Mouse (Mus musculus) cerebellum, adult 2 months (tissue): ENCODE results near the gene Dnah17. TPM values are rescaled to one million over a fixed set of nuclear protein-coding genes. Genes with fewer than 3 reads are reported as not detected.

Experiments used
- DNase-seq, 2 experiments: peaks; one replicate each; pipeline ENCODE4 v3.0.0; 2021
- H3K27ac ChIP-seq: fragments of 200-500 bp; 2 replicates; pipeline ENCODE4 v1.5.1; 2012; ENCODE audit warnings: low read length, control low read depth, inconsistent platforms; ENCODE audit not compliant: insufficient read depth
- H3K27me3 ChIP-seq: fragments of 200-500 bp; 2 replicates; pipeline ENCODE4 v1.6.1; 2012; ENCODE audit warnings: inconsistent platforms, mild to moderate bottlenecking, low read length, moderate library complexity; ENCODE audit not compliant: control insufficient read depth, insufficient read depth
- H3K4me1 ChIP-seq: fragments of 200-500 bp; 2 replicates; pipeline ENCODE4 v1.6.1; 2011; ENCODE audit warnings: low read length; ENCODE audit not compliant: control insufficient read depth, insufficient read depth
- H3K4me3 ChIP-seq: fragments of 200-500 bp; replicated peaks from 2 replicates; pipeline ENCODE3; 2011; ENCODE audit warnings: mild to moderate bottlenecking, low read depth, low read length, control low read depth; ENCODE audit not compliant: insufficient read depth
- CTCF ChIP-seq: fragments of 200-500 bp; IDR thresholded peaks from 2 replicates; pipeline ENCODE4 v1.5.1; 2011; ENCODE audit warnings: low read depth, mild to moderate bottlenecking, control low read depth, low read length, moderate library complexity, borderline replicate concordance; ENCODE audit not compliant: insufficient read depth
- POLR2A ChIP-seq: fragments of 200-500 bp; IDR thresholded peaks from 2 replicates; pipeline ENCODE4 v1.6.1; 2011; ENCODE audit warnings: low read length, control low read depth, borderline replicate concordance; ENCODE audit not compliant: insufficient read depth
- WGBS: fragments of 180-500 bp; shearing (Covaris S2); methylation state at CpG from one replicate; pipeline ENCODE4 v1.1.7; 2018; 5-methylcytosine and 5-hydroxymethylcytosine counted together
- polyA plus RNA-seq: library from polyadenylated mRNA; depleted of rRNA; stranded (reverse); fragments of >200 nt; gene quantifications from 2 replicates; pipeline ENCODE4 v1.2.3, GENCODE M21; 2012

Gene Dnah17
- polyA plus RNA-seq, 1 experiment = 0.07 TPM

DNA sequence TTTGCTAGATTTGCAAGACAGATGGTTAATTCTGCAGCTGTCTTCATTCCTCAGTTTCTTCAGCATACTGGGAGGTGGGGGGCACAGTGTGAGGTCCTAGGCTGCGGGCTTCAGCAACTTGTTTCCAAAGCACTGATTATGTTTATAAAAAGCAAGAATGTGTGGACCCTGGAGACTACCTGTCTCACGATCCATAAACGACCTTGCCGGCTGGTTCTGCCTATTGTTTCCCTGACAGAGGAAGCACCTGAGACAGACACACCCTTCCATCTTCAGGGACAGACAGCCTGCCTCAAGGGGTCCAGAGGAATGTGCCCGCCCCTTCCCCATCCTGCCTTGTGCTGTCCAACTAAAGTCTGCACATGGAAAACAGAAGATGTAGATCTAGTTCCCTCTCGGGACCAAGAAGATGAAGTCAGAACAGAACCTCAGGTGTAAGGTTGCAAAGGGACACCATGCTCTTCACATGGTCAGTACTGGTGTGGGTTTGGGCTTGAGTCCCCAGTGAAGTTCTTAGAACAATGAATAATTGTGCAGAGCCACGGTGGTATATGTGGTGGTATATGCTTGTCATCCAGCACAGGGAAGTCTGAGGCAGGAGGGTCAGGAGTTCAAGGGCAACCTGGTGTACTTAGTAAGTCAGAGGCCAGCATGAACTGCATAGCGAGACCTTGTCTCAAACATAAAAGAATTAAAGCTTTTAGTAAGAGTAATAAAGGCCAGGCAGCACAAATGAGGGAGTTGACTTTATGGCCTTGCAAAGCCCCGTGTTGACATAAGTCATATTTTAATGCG, 10.5 kb upstream of the Dnah17 start:
- H3K4me3 ChIP-seq = no peak overlapping the region
- DNase-seq = no peak
- H3K27me3 ChIP-seq = no peaks in the 10 kb centered on the region
- no peak overlapping the region for H3K27ac ChIP-seq
- H3K4me1 ChIP-seq = peaks cover 20% of the 10 kb centered on the region
- TF ChIP-seq POLR2A = no peak
- no peak for TF ChIP-seq CTCF
- WGBS = 85% methylated on average over 10 of the region's 10 CpGs

DNA sequence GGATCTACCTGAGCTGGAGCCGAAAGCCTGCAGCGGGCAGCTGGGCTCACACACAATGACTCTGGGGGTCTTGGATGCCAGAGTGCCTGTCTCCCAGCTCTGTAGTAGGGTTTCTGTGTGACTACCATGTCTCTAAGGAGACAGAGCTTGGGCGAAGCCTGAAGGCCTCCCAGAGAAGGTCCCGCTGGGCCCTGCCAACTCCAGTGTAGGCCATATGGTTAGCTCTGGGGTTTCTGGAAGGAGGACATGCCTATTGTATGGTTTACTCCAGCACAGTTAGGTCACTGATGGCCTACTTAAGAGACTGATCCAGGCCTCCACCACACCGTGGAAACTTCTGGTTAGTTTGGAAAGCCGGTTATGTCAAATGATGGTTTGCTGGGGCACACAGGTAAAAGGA, 7.9 kb upstream of the Dnah17 start:
- whole genome bisulfite sequencing = 41% methylated on average over 6 of the region's 6 CpGs
- TF ChIP-seq POLR2A = no peak
- no peak for TF ChIP-seq CTCF
- Histone ChIP-seq H3K4me1 (peaks cover 36% of the 10 kb centered on the region), H3K27ac (peak overlapping the region; percentile 53), H3K4me3 (no peak overlapping the region), H3K27me3 (no peaks in the 10 kb centered on the region)
- DNase-seq = peak; percentile 71 to 80

DNA sequence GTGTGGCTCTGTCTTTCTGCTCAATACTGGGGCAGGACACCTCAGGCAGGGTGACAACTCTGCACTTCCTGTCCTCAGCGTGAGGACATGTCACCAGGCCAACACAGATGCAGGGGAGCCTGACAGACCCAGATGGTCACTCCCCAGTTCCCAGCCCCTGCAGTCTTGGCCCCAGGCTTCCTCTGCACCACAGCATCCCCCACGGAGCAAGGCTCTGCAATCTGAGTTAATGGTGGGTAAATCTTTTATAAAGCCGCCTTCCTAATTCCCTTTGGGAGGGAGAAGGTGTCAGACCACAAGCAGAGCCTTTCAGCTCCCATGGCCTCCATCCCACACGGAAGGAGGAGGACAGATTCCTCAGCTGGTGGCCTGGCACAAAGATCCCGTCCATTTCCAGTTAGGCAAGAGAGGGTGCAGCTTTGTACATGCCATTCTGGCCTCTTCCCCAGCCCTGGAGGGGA, 5.8 kb upstream of the Dnah17 start:
- Histone ChIP-seq H3K4me3 (no peak overlapping the region), H3K4me1 (peaks cover 40% of the 10 kb centered on the region), H3K27me3 (no peaks in the 10 kb centered on the region), H3K27ac (no peak overlapping the region)
- peak; percentile 47 to 53 for DNase-seq
- WGBS = 6% methylated on average over 5 of the region's 5 CpGs
- TF ChIP-seq POLR2A (no peak), CTCF (no peak)

GRCm38 (mm10) chr11:118135271-118135670, 4.8 kb upstream of the Dnah17 start:
- H3K27me3 ChIP-seq = no peaks in the 10 kb centered on the region
- TF ChIP-seq POLR2A (no peak), CTCF (no peak)
- H3K27ac ChIP-seq = no peak overlapping the region
- no peak for DNase-seq
- H3K4me3 ChIP-seq = no peak overlapping the region
- WGBS = 91% methylated on average over 6 of the region's 6 CpGs
- peaks cover 40% of the 10 kb centered on the region for H3K4me1 ChIP-seq

DNA sequence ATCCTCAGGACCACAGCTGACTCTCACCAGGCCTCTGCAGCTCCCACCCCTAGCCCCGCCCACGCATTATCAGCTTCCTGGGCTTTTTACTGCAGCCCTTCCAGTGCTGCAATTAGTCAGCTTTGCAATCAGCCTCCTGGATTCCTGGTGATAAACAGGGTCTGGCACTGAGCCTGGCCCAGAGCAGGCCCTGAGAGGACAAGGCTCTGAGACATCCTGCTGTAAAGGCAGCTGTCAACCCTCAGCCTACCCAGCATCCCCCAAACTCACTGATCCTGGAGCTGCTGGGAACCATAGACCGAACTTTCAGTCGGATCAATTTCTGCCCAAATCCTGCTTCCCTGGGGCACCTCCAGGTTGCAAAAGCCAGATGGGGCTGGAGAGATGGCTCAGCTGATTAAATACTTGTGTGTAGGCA, 3.3 kb upstream of the Dnah17 start:
- WGBS = 32% methylated on average over 4 of the region's 4 CpGs
- DNase-seq = peak; percentile 53 to 61
- Histone ChIP-seq H3K27ac (no peak overlapping the region), H3K4me3 (no peak overlapping the region), H3K27me3 (no peaks in the 10 kb centered on the region), H3K4me1 (peaks cover 36% of the 10 kb centered on the region)
- TF ChIP-seq POLR2A (no peak), CTCF (peak; percentile 3; the same call in 1 of the 2 replicates)

DNA sequence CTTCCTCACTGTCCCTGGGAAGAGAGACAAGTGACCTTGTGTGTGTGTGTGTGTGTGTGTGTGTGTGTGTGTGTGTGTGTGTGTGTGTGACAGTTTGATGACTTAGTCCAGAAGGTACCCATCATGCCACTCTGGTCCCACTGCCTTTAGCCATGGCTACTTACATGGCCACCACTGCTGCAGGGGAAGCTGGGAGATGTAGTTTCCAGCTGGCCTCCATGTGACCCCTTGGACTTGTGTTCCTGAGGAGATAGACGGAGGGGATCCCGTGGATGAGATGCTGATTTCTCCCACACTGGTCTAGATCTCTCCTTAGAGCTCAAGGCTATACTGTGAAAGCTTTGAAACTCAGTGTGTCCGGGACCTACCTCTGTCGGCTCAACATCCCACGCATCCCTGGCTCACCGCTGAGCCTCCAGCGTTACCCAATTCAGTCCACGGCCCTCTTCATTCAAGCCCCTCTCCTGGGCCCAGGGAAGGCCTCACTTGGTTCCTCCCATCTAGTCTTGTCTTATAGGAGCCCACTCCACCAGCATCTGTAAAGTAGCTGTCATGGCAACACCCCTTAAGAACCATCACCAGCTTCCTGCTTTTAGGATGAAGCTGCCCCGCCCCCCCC, 2.8 kb upstream of the Dnah17 start:
- H3K4me3 ChIP-seq = no peak overlapping the region
- H3K27me3 ChIP-seq = no peaks in the 10 kb centered on the region
- TF ChIP-seq POLR2A = no peak
- TF ChIP-seq CTCF = no peak
- H3K4me1 ChIP-seq = peaks cover 32% of the 10 kb centered on the region
- no peak for DNase-seq
- WGBS = 73% methylated on average over 9 of the region's 9 CpGs
- no peak overlapping the region for H3K27ac ChIP-seq

DNA sequence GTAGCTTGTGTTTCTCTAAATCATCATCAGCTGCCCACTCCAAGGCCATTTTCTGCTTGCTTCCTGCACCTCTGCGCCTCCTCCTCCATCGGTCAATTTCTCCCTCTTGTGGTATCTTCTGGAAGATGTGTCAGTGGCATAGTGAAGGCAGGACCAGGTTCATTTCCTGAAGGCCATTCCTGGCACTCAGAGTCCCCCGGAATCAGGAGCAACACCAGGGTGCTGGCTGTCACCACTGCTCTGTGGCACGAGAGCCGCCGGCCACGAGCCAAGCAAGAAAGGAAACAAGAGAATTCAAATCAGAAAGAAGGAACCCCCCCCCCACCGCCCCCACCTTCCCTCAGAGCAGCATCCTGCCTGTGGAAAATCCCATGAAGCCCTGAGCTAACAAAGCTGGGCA, 1.7 kb upstream of the Dnah17 start:
- peaks cover 27% of the 10 kb centered on the region for H3K4me1 ChIP-seq
- no peak overlapping the region for H3K27ac ChIP-seq
- H3K27me3 ChIP-seq = no peaks in the 10 kb centered on the region
- no peak overlapping the region for H3K4me3 ChIP-seq
- peak in 1 of 2 experiments; percentile 26 for DNase-seq
- TF ChIP-seq POLR2A (no peak), CTCF (peak; percentile 24; the same call in 1 of the 2 replicates)
- WGBS = 36% methylated on average over 8 of the region's 8 CpGs

- TF ChIP-seq POLR2A (no peak), CTCF (no peak)
- 95% methylated on average over 2 of the region's 2 CpGs for WGBS
- Histone ChIP-seq H3K4me3 (no peak overlapping the region), H3K27me3 (no peaks in the 10 kb centered on the region), H3K27ac (no peak overlapping the region), H3K4me1 (peaks cover 16% of the 10 kb centered on the region)
- DNase-seq = no peak
These were observed 622 bp downstream of the Dnah17 start for GRCm38 (mm10) chr11:118129812-118130211.
